Mouse (Mus musculus): ENCODE data around the gene Hnf1b.

GRCm38 (mm10) chr11:83902812-83903211, 52.9 kb downstream of the Hnf1b start:
- no peak for TF ChIP-seq CTCF (IDR thresholded peaks at IDR 0.05; ENCODE audit: insufficient read depth, low read length)
- TF ChIP-seq POLR2A (IDR thresholded peaks at IDR 0.05; ENCODE audit: borderline replicate concordance, extremely low read depth, low read depth, low read length), result no peak

Data from lung, adult 2 months (tissue).